Mouse (Mus musculus) CH12.LX (cell line): ENCODE data around the gene Larp1. TPM values are rescaled to one million over a fixed set of nuclear protein-coding genes. Genes with fewer than 3 reads are reported as not detected.

Experiments used
- DNase-seq: peaks from one replicate; pipeline ENCODE4 v3.0.0-alpha.2; 2013; ENCODE audit errors: extremely low read depth
- H3K27ac ChIP-seq: 2 replicates; pipeline ENCODE4 v1.5.1; 2012; ENCODE audit warnings: low read depth, mild to moderate bottlenecking, control low read depth, moderate library complexity; ENCODE audit not compliant: insufficient read depth
- H3K27me3 ChIP-seq: replicated peaks from 2 replicates; pipeline ENCODE3; 2012; ENCODE audit warnings: inconsistent platforms
- H3K36me3 ChIP-seq, 2 experiments: replicated peaks in 1 of 2; 2 replicates each; pipeline versions ENCODE3 to v1.6.1; 2012; ENCODE audit warnings: inconsistent platforms in 1 of 2, low read length in 1 of 2, mild to moderate bottlenecking in 1 of 2, mixed read lengths in 1 of 2, moderate library complexity in 1 of 2; ENCODE audit not compliant: control insufficient read depth in 1 of 2, insufficient read depth in 1 of 2
- H3K4me1 ChIP-seq, 2 experiments: 2 replicates each; pipeline ENCODE4 v1.6.1; 2012; ENCODE audit warnings: inconsistent platforms in 1 of 2, moderate library complexity in 1 of 2; ENCODE audit not compliant: insufficient read depth in 2 of 2, control insufficient read depth in 1 of 2
- H3K4me2 ChIP-seq: 2 replicates; pipeline ENCODE4 v1.6.1; 2012; ENCODE audit warnings: low read depth, mild to moderate bottlenecking, control low read depth; ENCODE audit not compliant: poor library complexity, insufficient read depth, severe bottlenecking
- H3K4me3 ChIP-seq, 3 experiments: fragments of 150-350 bp in 1 of 3; sonication (generic) in 1 of 3; replicated peaks in 1 of 3; 2 replicates each; pipeline versions ENCODE3 to v1.5.1; 2011 to 2012; ENCODE audit warnings: low read depth in 2 of 3, low read length in 2 of 3, mild to moderate bottlenecking in 2 of 3, moderate library complexity in 2 of 3, control low read depth in 1 of 3, improper control_type of control experiment in 1 of 3, inconsistent platforms in 1 of 3, mixed read lengths in 1 of 3; ENCODE audit not compliant: poor library complexity in 1 of 3
- H3K79me2 ChIP-seq: replicated peaks from 2 replicates; pipeline ENCODE4 v1.6.1; 2012; ENCODE audit warnings: mild to moderate bottlenecking, moderate library complexity; ENCODE audit not compliant: control insufficient read depth, poor library complexity, insufficient read depth, severe bottlenecking; ENCODE audit errors: extremely low read depth
- H3K9ac ChIP-seq: 2 replicates; pipeline ENCODE4 v1.6.1; 2012; ENCODE audit warnings: low read depth, mild to moderate bottlenecking, control low read depth, moderate library complexity; ENCODE audit not compliant: insufficient read depth
- H3K9me3 ChIP-seq: replicated peaks from 2 replicates; pipeline ENCODE3; 2012; ENCODE audit warnings: low read length, inconsistent platforms, mixed read lengths
- BHLHE40 ChIP-seq: IDR thresholded peaks from 2 replicates; pipeline ENCODE4 v1.6.1; 2011; ENCODE audit warnings: mild to moderate bottlenecking, low read depth, low read length, improper control_type of control experiment
- CHD2 ChIP-seq: IDR thresholded peaks from 2 replicates; pipeline ENCODE4 v1.6.1; 2011; ENCODE audit warnings: low read length, improper control_type of control experiment
- E2F4 ChIP-seq: IDR thresholded peaks from 2 replicates; pipeline ENCODE4 v1.6.1; 2011; ENCODE audit warnings: low read depth, low read length, improper control_type of control experiment; ENCODE audit not compliant: insufficient replicate concordance
- ELF1 ChIP-seq: IDR thresholded peaks from 2 replicates; pipeline ENCODE4 v1.6.1; 2014; ENCODE audit warnings: low read depth, mild to moderate bottlenecking, inconsistent platforms, low read length, improper control_type of control experiment
- HCFC1 ChIP-seq: IDR thresholded peaks from 2 replicates; pipeline ENCODE4 v1.6.1; 2012; ENCODE audit warnings: low read depth, mild to moderate bottlenecking, inconsistent platforms, low read length, improper control_type of control experiment
- IRF4 ChIP-seq: IDR thresholded peaks from 2 replicates; pipeline ENCODE4 v1.6.1; 2014; ENCODE audit warnings: low read depth, mild to moderate bottlenecking, inconsistent platforms, low read length, improper control_type of control experiment
- JUN ChIP-seq: IDR thresholded peaks from 2 replicates; pipeline ENCODE4 v1.6.1; 2011; ENCODE audit warnings: low read depth, mild to moderate bottlenecking, low read length, improper control_type of control experiment, moderate library complexity; ENCODE audit not compliant: insufficient read depth
- MYC ChIP-seq: IDR thresholded peaks from 2 replicates; pipeline ENCODE4 v1.6.1; 2011; ENCODE audit warnings: low read depth, mild to moderate bottlenecking, improper control_type of control experiment, low read length
- NELFE ChIP-seq: IDR thresholded peaks from 2 replicates; pipeline ENCODE4 v1.6.1; 2011; ENCODE audit warnings: low read depth, low read length, improper control_type of control experiment
- POLR2A ChIP-seq: IDR thresholded peaks from 2 replicates; pipeline ENCODE4 v1.6.1; 2011; ENCODE audit warnings: low read depth, mild to moderate bottlenecking, improper control_type of control experiment, low read length
- RCOR1 ChIP-seq: conservative IDR thresholded peaks from 2 replicates; pipeline ENCODE4 v1.6.1; 2012; ENCODE audit warnings: low read depth, mild to moderate bottlenecking, inconsistent platforms, low read length, improper control_type of control experiment
- SMC3 ChIP-seq: IDR thresholded peaks from 2 replicates; pipeline ENCODE4 v1.6.1; 2011; ENCODE audit warnings: low read depth, low read length, improper control_type of control experiment
- TBP ChIP-seq: conservative IDR thresholded peaks from 2 replicates; pipeline ENCODE4 v1.6.1; 2011; ENCODE audit warnings: low read depth, low read length, improper control_type of control experiment
- USF1 ChIP-seq: IDR thresholded peaks from 2 replicates; pipeline ENCODE4 v1.6.1; 2014; ENCODE audit warnings: low read depth, mild to moderate bottlenecking, inconsistent platforms, low read length, improper control_type of control experiment
- USF2 ChIP-seq: conservative IDR thresholded peaks from 2 replicates; pipeline ENCODE4 v1.6.1; 2011; ENCODE audit warnings: low read depth, low read length, improper control_type of control experiment
- dilution Hi-C: fragments of 300-500 bp; cut with MboI; formaldehyde crosslinking; loops from 2 replicates; pipeline ENCODE4 v1.14.3; 2020; ENCODE audit warnings: low sequenced_read_pairs; ENCODE audit not compliant: extremely low pct_unique_long_range_greater_than_20kb, extremely low pct_ligation_motif_present
- in situ Hi-C: fragments of 300-500 bp; cut with MboI; formaldehyde crosslinking; loops from 3 replicates; pipeline ENCODE4 v1.14.3; 2019; ENCODE audit warnings: low sequenced_read_pairs, low pct_ligation_motif_present, low pct_unique_long_range_greater_than_20kb, mixed read lengths
- polyA plus RNA-seq: library from polyadenylated mRNA; unstranded; fragments of >175 nt; gene quantifications from 2 replicates; pipeline ENCODE4 v1.2.1, GENCODE M21; 2012; ENCODE audit warnings: low read depth; ENCODE audit not compliant: insufficient read length
- total RNA-seq, 2 experiments: library from RNA; depleted of rRNA; stranded (reverse); fragments of 300-350 nt in 1 of 2; fragments of >200 nt in 1 of 2; gene quantifications; 2 replicates each; pipeline ENCODE4 v1.2.3; 2012 to 2014

The Larp1 gene
- total and polyA plus RNA-seq, 3 experiments: 38.2 to 284 (median 94.1) TPM

- H3K27me3 ChIP-seq: no peaks in the 10 kb centered on the region
- H3K9ac ChIP-seq: no peak overlapping the region
- peaks cover 0 to 5% of the 10 kb centered on the region in 2 experiments for H3K36me3 ChIP-seq
- no peak overlapping the region for H3K27ac ChIP-seq
- H3K4me2 ChIP-seq: no peak overlapping the region
- no peak overlapping the region for H3K4me3 ChIP-seq
- in situ Hi-C loops (no loop called here), dilution Hi-C loops (no loop called here)
- peaks cover 8% of the 10 kb centered on the region; the same call in 1 of the 2 replicates for H3K79me2 ChIP-seq
- H3K9me3 ChIP-seq: no peaks in the 10 kb centered on the region
- peaks cover 3 to 16% of the 10 kb centered on the region in 2 experiments; a peak in 2 of 4 replicates for H3K4me1 ChIP-seq
- TF ChIP-seq BHLHE40: no peak
- TF ChIP-seq POLR2A: no peak
- no peak for TF ChIP-seq NELFE
- TF ChIP-seq JUN: no peak
- TF ChIP-seq RCOR1: no peak
- TF ChIP-seq MYC: no peak
- TF ChIP-seq TBP: no peak
- no peak for TF ChIP-seq CHD2
- no peak for TF ChIP-seq SMC3
- TF ChIP-seq USF1: no peak
- TF ChIP-seq ELF1: no peak
- DNase-seq: no peak
Observed at GRCm38 (mm10) chr11:58003734-58004133, 5.1 kb upstream of the Larp1 start.

GRCm38 (mm10) chr11:58005110-58005509 lies 3.8 kb upstream of the Larp1 start:
- DNase-seq: no peak
- dilution Hi-C loops: no loop called here
- no peak for TF ChIP-seq CHD2
- no peak for TF ChIP-seq USF2
- TF ChIP-seq HCFC1: no peak
- TF ChIP-seq, all 38 proteins: peak for 0
- in situ Hi-C loops: no loop called here
- no peaks in the 10 kb centered on the region for H3K27me3 ChIP-seq
- peaks cover 0 to 12% of the 10 kb centered on the region in 2 experiments; a peak in 2 of 4 replicates for H3K4me1 ChIP-seq
- H3K4me3 ChIP-seq: no peak overlapping the region
- H3K4me2 ChIP-seq: no peak overlapping the region
- H3K79me2 ChIP-seq: peaks cover 22% of the 10 kb centered on the region
- H3K9me3 ChIP-seq: no peaks in the 10 kb centered on the region
- peaks cover 0 to 5% of the 10 kb centered on the region in 2 experiments for H3K36me3 ChIP-seq
- H3K27ac ChIP-seq: no peak overlapping the region
- no peak overlapping the region for H3K9ac ChIP-seq

- peak overlapping the region; percentile 1; the same call in 1 of the 2 replicates for H3K27ac ChIP-seq
- dilution Hi-C loops (no loop called here), in situ Hi-C loops (no loop called here)
- no peaks in the 10 kb centered on the region for H3K9me3 ChIP-seq
- peak overlapping the region; percentile 81 for H3K4me2 ChIP-seq
- no peak for DNase-seq
- peaks cover 51% of the 10 kb centered on the region for H3K79me2 ChIP-seq
- H3K4me1 ChIP-seq: peaks cover 0 to 26% of the 10 kb centered on the region in 2 experiments; a peak in 2 of 4 replicates
- H3K27me3 ChIP-seq: no peaks in the 10 kb centered on the region
- peak overlapping the region; percentile 56 to 100 (median 75) for H3K4me3 ChIP-seq
- peak overlapping the region; percentile 71 for H3K9ac ChIP-seq
- TF ChIP-seq ELF1 (0 out of 2 replicates have a peak, but pooled peaks have one; percentile 37), E2F4 (no peak), CHD2 (no peak), IRF4 (0 out of 2 replicates have a peak, but pooled peaks have one; percentile 0)
- H3K36me3 ChIP-seq: peaks cover 0 to 7% of the 10 kb centered on the region in 2 experiments
Observed at GRCm38 (mm10) chr11:58008013-58008412, 851 bp upstream of the Larp1 start.
